Mouse (Mus musculus): ENCODE results near the gene Gpr155. TPM values are rescaled to one million over a fixed set of nuclear protein-coding genes. Genes with fewer than 3 reads are reported as not detected.

Gene Gpr155
- polyA plus RNA-seq, 1 experiment from 2014 or later: 5.8 TPM

GRCm38 (mm10) chr2:73351927-73352374 lies 34.4 kb downstream of the Gpr155 start:
- Histone ChIP-seq H3K27ac (peak overlapping the region; percentile 64; the same call in 1 of the 2 replicates), H3K9me3 (no peaks in the 10 kb centered on the region), H3K9ac (replicated peaks) (no peak overlapping the region), H3K4me3 (replicated peaks) (no peak overlapping the region), H3K4me1 (replicated peaks) (peaks cover 23% of the 10 kb centered on the region), H3K27me3 (no peaks in the 10 kb centered on the region), H3K4me2 (no peak overlapping the region), H3K36me3 (no peaks in the 10 kb centered on the region)
- no peak for ATAC-seq (ENCODE audit: insufficient number of reproducible peaks, insufficient read depth, low FRiP score, low TSS enrichment, low read depth)
- 63% methylated on average over 7 of the region's 7 CpGs for WGBS

GRCm38 (mm10) chr2:73351496-73351895 lies 34.9 kb downstream of the Gpr155 start:
- WGBS: 51% methylated on average over 5 of the region's 5 CpGs
- Histone ChIP-seq H3K9ac (replicated peaks) (no peak overlapping the region), H3K4me2 (no peak overlapping the region), H3K27ac (peak overlapping the region; percentile 64; the same call in 1 of the 2 replicates), H3K4me1 (replicated peaks) (peaks cover 23% of the 10 kb centered on the region), H3K36me3 (no peaks in the 10 kb centered on the region), H3K27me3 (no peaks in the 10 kb centered on the region), H3K9me3 (no peaks in the 10 kb centered on the region), H3K4me3 (replicated peaks) (no peak overlapping the region)
- no peak for ATAC-seq (ENCODE audit: insufficient number of reproducible peaks, insufficient read depth, low FRiP score, low TSS enrichment, low read depth)

GRCm38 (mm10) chr2:73348221-73348620 lies 38.2 kb downstream of the Gpr155 start:
- Histone ChIP-seq H3K4me3 (replicated peaks) (no peak overlapping the region), H3K36me3 (no peaks in the 10 kb centered on the region), H3K27ac (no peak overlapping the region), H3K27me3 (no peaks in the 10 kb centered on the region), H3K9ac (replicated peaks) (no peak overlapping the region), H3K4me2 (peak overlapping the region; percentile 13; the same call in 1 of the 2 replicates), H3K4me1 (replicated peaks) (peaks cover 39% of the 10 kb centered on the region), H3K9me3 (no peaks in the 10 kb centered on the region)
- no peak for ATAC-seq (ENCODE audit: insufficient number of reproducible peaks, insufficient read depth, low FRiP score, low TSS enrichment, low read depth)
- WGBS: 73% methylated on average over 6 of the region's 6 CpGs

- peaks cover 39% of the 10 kb centered on the region for H3K4me1 ChIP-seq (replicated peaks)
- H3K4me2 ChIP-seq: peak overlapping the region; percentile 13; the same call in 1 of the 2 replicates
- H3K4me3 ChIP-seq (replicated peaks): no peak overlapping the region
- H3K9me3 ChIP-seq: no peaks in the 10 kb centered on the region
- WGBS: 33% methylated on average over 9 of the region's 9 CpGs
- H3K9ac ChIP-seq (replicated peaks): no peak overlapping the region
- ATAC-seq (ENCODE audit: insufficient number of reproducible peaks, insufficient read depth, low FRiP score, low TSS enrichment, low read depth): no peak
- H3K36me3 ChIP-seq: no peaks in the 10 kb centered on the region
- no peak overlapping the region for H3K27ac ChIP-seq
- no peaks in the 10 kb centered on the region for H3K27me3 ChIP-seq
These were observed 38.6 kb downstream of the Gpr155 start for GRCm38 (mm10) chr2:73347766-73348165.

- Histone ChIP-seq H3K4me2 (no peak overlapping the region), H3K27ac (peak overlapping the region; percentile 59; the same call in 1 of the 2 replicates)
These were observed 39.2 kb downstream of the Gpr155 start for GRCm38 (mm10) chr2:73347136-73347535.

GRCm38 (mm10) chr2:73346345-73347086 lies 39.9 kb downstream of the Gpr155 start:
- no peak for ATAC-seq (ENCODE audit: insufficient number of reproducible peaks, insufficient read depth, low FRiP score, low TSS enrichment, low read depth)
- H3K4me2 ChIP-seq: no peak overlapping the region
- peak overlapping the region; percentile 59; the same call in 1 of the 2 replicates for H3K27ac ChIP-seq
- no peak overlapping the region for H3K4me3 ChIP-seq (replicated peaks)
- no peaks in the 10 kb centered on the region for H3K36me3 ChIP-seq
- 54% methylated on average over 13 of the region's 13 CpGs for WGBS
- H3K27me3 ChIP-seq: no peaks in the 10 kb centered on the region
- H3K9ac ChIP-seq (replicated peaks): no peak overlapping the region
- peaks cover 35% of the 10 kb centered on the region for H3K4me1 ChIP-seq (replicated peaks)
- H3K9me3 ChIP-seq: no peaks in the 10 kb centered on the region

More at GRCm38 (mm10) chr2:73347136-73347535, 39.2 kb downstream of the Gpr155 start:
- Histone ChIP-seq H3K36me3 (no peaks in the 10 kb centered on the region), H3K4me3 (replicated peaks) (no peak overlapping the region), H3K4me1 (replicated peaks) (peaks cover 38% of the 10 kb centered on the region), H3K9ac (replicated peaks) (no peak overlapping the region), H3K9me3 (no peaks in the 10 kb centered on the region), H3K27me3 (no peaks in the 10 kb centered on the region)
- ATAC-seq (ENCODE audit: insufficient number of reproducible peaks, insufficient read depth, low FRiP score, low TSS enrichment, low read depth): no peak
- WGBS: 38% methylated on average over 6 of the region's 6 CpGs

GRCm38 (mm10) chr2:73345204-73345603 lies 41.2 kb downstream of the Gpr155 start:
- no peaks in the 10 kb centered on the region for H3K36me3 ChIP-seq
- H3K9ac ChIP-seq (replicated peaks): no peak overlapping the region
- no peak overlapping the region for H3K27ac ChIP-seq
- H3K4me3 ChIP-seq (replicated peaks): no peak overlapping the region
- no peaks in the 10 kb centered on the region for H3K27me3 ChIP-seq
- peaks cover 33% of the 10 kb centered on the region for H3K4me1 ChIP-seq (replicated peaks)
- no peak for ATAC-seq (ENCODE audit: insufficient number of reproducible peaks, insufficient read depth, low FRiP score, low TSS enrichment, low read depth)
- no peak overlapping the region for H3K4me2 ChIP-seq
- 39% methylated on average over 4 of the region's 4 CpGs for WGBS
- H3K9me3 ChIP-seq: no peaks in the 10 kb centered on the region

- WGBS: 92% methylated on average over 5 of the region's 5 CpGs
- no peak overlapping the region for H3K9ac ChIP-seq (replicated peaks)
- peaks cover 27% of the 10 kb centered on the region for H3K4me1 ChIP-seq (replicated peaks)
- H3K9me3 ChIP-seq: no peaks in the 10 kb centered on the region
- H3K4me2 ChIP-seq: no peak overlapping the region
- no peaks in the 10 kb centered on the region for H3K27me3 ChIP-seq
- ATAC-seq (ENCODE audit: insufficient number of reproducible peaks, insufficient read depth, low FRiP score, low TSS enrichment, low read depth): no peak
- no peak overlapping the region for H3K4me3 ChIP-seq (replicated peaks)
- H3K36me3 ChIP-seq: no peaks in the 10 kb centered on the region
- no peak overlapping the region for H3K27ac ChIP-seq
These were observed 42.7 kb downstream of the Gpr155 start for GRCm38 (mm10) chr2:73343701-73344100.

GRCm38 (mm10) chr2:73338415-73338814 lies 48.0 kb downstream of the Gpr155 start:
- Histone ChIP-seq H3K36me3 (no peaks in the 10 kb centered on the region), H3K4me1 (replicated peaks) (no peaks in the 10 kb centered on the region), H3K4me2 (no peak overlapping the region), H3K9ac (replicated peaks) (no peak overlapping the region), H3K9me3 (no peaks in the 10 kb centered on the region), H3K27me3 (no peaks in the 10 kb centered on the region), H3K4me3 (replicated peaks) (no peak overlapping the region), H3K27ac (no peak overlapping the region)
- no peak for ATAC-seq (ENCODE audit: insufficient number of reproducible peaks, insufficient read depth, low FRiP score, low TSS enrichment, low read depth)
- WGBS: 67% methylated on average over 8 of the region's 8 CpGs

GRCm38 (mm10) chr2:73335949-73336348 lies 50.4 kb downstream of the Gpr155 start:
- Histone ChIP-seq H3K27me3 (no peaks in the 10 kb centered on the region), H3K36me3 (no peaks in the 10 kb centered on the region), H3K4me1 (replicated peaks) (no peaks in the 10 kb centered on the region), H3K27ac (no peak overlapping the region), H3K4me2 (no peak overlapping the region), H3K9ac (replicated peaks) (no peak overlapping the region), H3K4me3 (replicated peaks) (no peak overlapping the region), H3K9me3 (no peaks in the 10 kb centered on the region)
- WGBS: 89% methylated on average over 3 of the region's 3 CpGs
- no peak for ATAC-seq (ENCODE audit: insufficient number of reproducible peaks, insufficient read depth, low FRiP score, low TSS enrichment, low read depth)

GRCm38 (mm10) chr2:73325871-73326270 lies 60.5 kb downstream of the Gpr155 start:
- Histone ChIP-seq H3K27me3 (no peaks in the 10 kb centered on the region), H3K4me1 (replicated peaks) (no peaks in the 10 kb centered on the region), H3K36me3 (no peaks in the 10 kb centered on the region), H3K9ac (replicated peaks) (no peak overlapping the region), H3K4me2 (no peak overlapping the region), H3K27ac (no peak overlapping the region), H3K4me3 (replicated peaks) (no peak overlapping the region), H3K9me3 (no peaks in the 10 kb centered on the region)
- ATAC-seq (ENCODE audit: insufficient number of reproducible peaks, insufficient read depth, low FRiP score, low TSS enrichment, low read depth): no peak
- 82% methylated on average over 5 of the region's 5 CpGs for WGBS

- Histone ChIP-seq H3K4me1 (replicated peaks) (no peaks in the 10 kb centered on the region), H3K9ac (replicated peaks) (no peak overlapping the region), H3K4me3 (replicated peaks) (no peak overlapping the region), H3K9me3 (no peaks in the 10 kb centered on the region), H3K27me3 (no peaks in the 10 kb centered on the region), H3K27ac (no peak overlapping the region), H3K36me3 (no peaks in the 10 kb centered on the region), H3K4me2 (no peak overlapping the region)
- 60% methylated on average over 12 of the region's 12 CpGs for WGBS
- no peak for ATAC-seq (ENCODE audit: insufficient number of reproducible peaks, insufficient read depth, low FRiP score, low TSS enrichment, low read depth)
These were observed 63.4 kb downstream of the Gpr155 start for GRCm38 (mm10) chr2:73322991-73323390.

Measured in limb, embryonic 12.5 days (tissue).